Mouse (Mus musculus) hindbrain, embryonic 11.5 days (tissue): Measurements from ENCODE around the gene Abhd12. TPM values are rescaled to one million over a fixed set of nuclear protein-coding genes. Genes with fewer than 3 reads are reported as not detected.
A peak's percentile ranks its signal among the peaks of the same experiment; 100 is the strongest.
"Not testable (repeated sequence)": the region's sequence is repeated elsewhere in the genome, so short reads cannot be mapped to it uniquely, and the experiment has no call there.

ENCODE experiments used
- ATAC-seq: fragments of 200-750 bp; cut with Nextera tagmentation; 2 replicates; pipeline ENCODE4 v1.8.0; 2017; ENCODE audit warnings: mild to moderate bottlenecking, moderate TSS enrichment, moderate library complexity; ENCODE audit not compliant: low FRiP score
- DNase-seq: peaks from one replicate; pipeline ENCODE4 v3.0.0-alpha.2; 2015; ENCODE audit warnings: low spot score
- H3K27ac ChIP-seq: fragments of 300-500 bp; sonication (generic); 2 replicates; pipeline ENCODE4 v1.5.1; 2014; ENCODE audit warnings: mild to moderate bottlenecking, low read depth, low read length
- H3K27me3 ChIP-seq: fragments of 300-500 bp; sonication (generic); 2 replicates; pipeline ENCODE4 v1.6.1; 2014; ENCODE audit warnings: mild to moderate bottlenecking, low read length, moderate library complexity, mixed read lengths; ENCODE audit not compliant: control insufficient read depth, insufficient read depth
- H3K36me3 ChIP-seq: fragments of 300-500 bp; sonication (generic); 2 replicates; pipeline ENCODE4 v1.6.1; 2014; ENCODE audit warnings: mild to moderate bottlenecking, low read length, moderate library complexity, mixed read lengths; ENCODE audit not compliant: control insufficient read depth, insufficient read depth
- H3K4me1 ChIP-seq: fragments of 300-500 bp; sonication (generic); replicated peaks from 2 replicates; pipeline ENCODE4 v1.6.1; 2014; ENCODE audit warnings: low read length, mixed read lengths; ENCODE audit not compliant: control insufficient read depth, insufficient read depth
- H3K4me2 ChIP-seq: fragments of 300-500 bp; sonication (generic); replicated peaks from 2 replicates; pipeline ENCODE4 v1.6.1; 2014; ENCODE audit warnings: mild to moderate bottlenecking, low read depth, low read length
- H3K4me3 ChIP-seq: fragments of 300-500 bp; sonication (generic); 2 replicates; pipeline ENCODE4 v1.5.1; 2014; ENCODE audit warnings: low read depth, low read length
- H3K9ac ChIP-seq: fragments of 300-500 bp; sonication (generic); 2 replicates; pipeline ENCODE4 v1.6.1; 2014; ENCODE audit warnings: low read depth, low read length
- H3K9me3 ChIP-seq: fragments of 300-500 bp; sonication (generic); 2 replicates; pipeline ENCODE4 v1.6.1; 2016; ENCODE audit warnings: low read length; ENCODE audit not compliant: control insufficient read depth
- WGBS: fragments of 180-500 bp; shearing (Covaris S2); extraction: QIAGEN DNeasy Blood & Tissue Kit; methylation state at CpG from one replicate; pipeline ENCODE4 v1.1.7; 2014; 5-methylcytosine and 5-hydroxymethylcytosine counted together
- polyA plus RNA-seq: library from polyadenylated mRNA; unstranded; fragments of >200 nt; fragmentation: Nextera tagmentation; extraction: Ambion mirVana; gene quantifications from 2 replicates; pipeline ENCODE4 v1.2.1, GENCODE M21; 2014

Abhd12 gene
- polyA plus RNA-seq, 1 experiment from 2014 or later, result 56.2 TPM

- no peaks in the 10 kb centered on the region for H3K9me3 ChIP-seq
- 96% methylated on average over 3 of the region's 3 CpGs for WGBS
- H3K4me2 ChIP-seq, result no peak overlapping the region
- peaks cover 3% of the 10 kb centered on the region; the same call in 1 of the 2 replicates for H3K36me3 ChIP-seq
- no peak overlapping the region for H3K4me3 ChIP-seq
- ATAC-seq (no peak), DNase-seq (no peak)
- H3K4me1 ChIP-seq, result no peaks in the 10 kb centered on the region
- no peak overlapping the region for H3K27ac ChIP-seq
- no peak overlapping the region for H3K9ac ChIP-seq
- H3K27me3 ChIP-seq, result no peaks in the 10 kb centered on the region
Observed at GRCm38 (mm10) chr2:150920543-150920942, 16.0 kb upstream of the Abhd12 start.

- no peak overlapping the region for H3K4me2 ChIP-seq
- no peak overlapping the region for H3K27ac ChIP-seq
- WGBS, result 95% methylated on average over 3 of the region's 3 CpGs
- ATAC-seq, result no peak
- no peak overlapping the region for H3K4me3 ChIP-seq
- no peaks in the 10 kb centered on the region for H3K4me1 ChIP-seq
- no peaks in the 10 kb centered on the region for H3K27me3 ChIP-seq
- H3K36me3 ChIP-seq, result peaks cover 3% of the 10 kb centered on the region; the same call in 1 of the 2 replicates
- no peaks in the 10 kb centered on the region for H3K9me3 ChIP-seq
- DNase-seq, result no peak
- no peak overlapping the region for H3K9ac ChIP-seq
Observed at GRCm38 (mm10) chr2:150918720-150919119, 14.2 kb upstream of the Abhd12 start.

GRCm38 (mm10) chr2:150915786-150916185, 11.2 kb upstream of the Abhd12 start:
- WGBS, result 94% methylated on average over 5 of the region's 5 CpGs
- H3K4me1 ChIP-seq, result no peaks in the 10 kb centered on the region
- H3K4me3 ChIP-seq, result no peak overlapping the region
- H3K9ac ChIP-seq, result no peak overlapping the region
- H3K27ac ChIP-seq, result no peak overlapping the region
- H3K9me3 ChIP-seq, result no peaks in the 10 kb centered on the region
- H3K4me2 ChIP-seq, result no peak overlapping the region
- ATAC-seq (no peak), DNase-seq (no peak)
- H3K27me3 ChIP-seq, result no peaks in the 10 kb centered on the region
- peaks cover 3% of the 10 kb centered on the region; the same call in 1 of the 2 replicates for H3K36me3 ChIP-seq

GRCm38 (mm10) chr2:150914781-150915515, 10.4 kb upstream of the Abhd12 start:
- H3K9me3 ChIP-seq, result no peaks in the 10 kb centered on the region
- no peak for DNase-seq
- no peak for ATAC-seq
- H3K36me3 ChIP-seq, result peaks cover 3% of the 10 kb centered on the region; the same call in 1 of the 2 replicates
- H3K27ac ChIP-seq, result no peak overlapping the region
- 79% methylated on average over 4 of the region's 4 CpGs for WGBS
- H3K9ac ChIP-seq, result no peak overlapping the region
- H3K4me2 ChIP-seq, result no peak overlapping the region
- no peaks in the 10 kb centered on the region for H3K27me3 ChIP-seq
- H3K4me3 ChIP-seq, result no peak overlapping the region
- no peaks in the 10 kb centered on the region for H3K4me1 ChIP-seq

GRCm38 (mm10) chr2:150910295-150910881, 5.8 kb upstream of the Abhd12 start:
- peak overlapping the region; percentile 64 for H3K4me3 ChIP-seq
- H3K4me2 ChIP-seq, result peak overlapping the region; percentile 46
- WGBS, result 54% methylated on average over 7 of the region's 10 CpGs
- no peak overlapping the region for H3K27ac ChIP-seq
- DNase-seq, result no peak
- H3K9ac ChIP-seq, result peak overlapping the region; percentile 44; the same call in 1 of the 2 replicates
- H3K4me1 ChIP-seq, result no peaks in the 10 kb centered on the region
- peak; percentile 18; the same call in 1 of the 2 replicates for ATAC-seq
- no peaks in the 10 kb centered on the region for H3K27me3 ChIP-seq
- H3K9me3 ChIP-seq, result no peaks in the 10 kb centered on the region
- no peaks in the 10 kb centered on the region for H3K36me3 ChIP-seq

GRCm38 (mm10) chr2:150909429-150910039, 5.0 kb upstream of the Abhd12 start:
- Histone ChIP-seq H3K4me2 (peak overlapping the region; percentile 46), H3K4me1 (no peaks in the 10 kb centered on the region), H3K27ac (peak overlapping the region; percentile 80), H3K27me3 (no peaks in the 10 kb centered on the region), H3K9me3 (no peaks in the 10 kb centered on the region), H3K4me3 (peak overlapping the region; percentile 64), H3K36me3 (no peaks in the 10 kb centered on the region), H3K9ac (peak overlapping the region; percentile 65)
- peak; percentile 94 for ATAC-seq
- peak; percentile 96 for DNase-seq
- under 1% methylated on average over 34 of the region's 35 CpGs for WGBS

GRCm38 (mm10) chr2:150908881-150909280, 4.3 kb upstream of the Abhd12 start:
- H3K36me3 ChIP-seq, H3K9me3 ChIP-seq, H3K4me2 ChIP-seq, ATAC-seq, H3K27me3 ChIP-seq, DNase-seq, H3K4me1 ChIP-seq, H3K27ac ChIP-seq: not testable (repeated sequence)
- 49% methylated on average over 6 of the region's 6 CpGs for WGBS
- Histone ChIP-seq H3K9ac (0 out of 2 replicates have a peak overlapping the region, but pooled peaks have one; percentile 65), H3K4me3 (peak overlapping the region; percentile 64; the same call in 1 of the 2 replicates)

- DNase-seq (no peak), ATAC-seq (no peak)
- Histone ChIP-seq H3K27ac (peak within 1 kb of the TSS; percentile 75), H3K4me3 (peak within 1 kb of the TSS; percentile 92), H3K9ac (peak within 1 kb of the TSS; percentile 87), H3K27me3 (no peaks in the 10 kb centered on the region), H3K4me1 (0 out of 2 replicates have a peak, but pooled peaks cover 2% of the 10 kb centered on the region), H3K36me3 (no peaks in the 10 kb centered on the region), H3K4me2 (peak within 1 kb of the TSS; percentile 79), H3K9me3 (no peaks in the 10 kb centered on the region)
- 42% methylated on average over 9 of the region's 9 CpGs for WGBS
Observed at GRCm38 (mm10) chr2:150904936-150905450, 452 bp upstream of the Abhd12 start, which contains the start of gene Gins1. Gene Gins1 (plus strand): TSS chr2:150905400.
